Mouse (Mus musculus): Measurements from ENCODE around the gene Tspan12.

The Tspan12 gene

DNA sequence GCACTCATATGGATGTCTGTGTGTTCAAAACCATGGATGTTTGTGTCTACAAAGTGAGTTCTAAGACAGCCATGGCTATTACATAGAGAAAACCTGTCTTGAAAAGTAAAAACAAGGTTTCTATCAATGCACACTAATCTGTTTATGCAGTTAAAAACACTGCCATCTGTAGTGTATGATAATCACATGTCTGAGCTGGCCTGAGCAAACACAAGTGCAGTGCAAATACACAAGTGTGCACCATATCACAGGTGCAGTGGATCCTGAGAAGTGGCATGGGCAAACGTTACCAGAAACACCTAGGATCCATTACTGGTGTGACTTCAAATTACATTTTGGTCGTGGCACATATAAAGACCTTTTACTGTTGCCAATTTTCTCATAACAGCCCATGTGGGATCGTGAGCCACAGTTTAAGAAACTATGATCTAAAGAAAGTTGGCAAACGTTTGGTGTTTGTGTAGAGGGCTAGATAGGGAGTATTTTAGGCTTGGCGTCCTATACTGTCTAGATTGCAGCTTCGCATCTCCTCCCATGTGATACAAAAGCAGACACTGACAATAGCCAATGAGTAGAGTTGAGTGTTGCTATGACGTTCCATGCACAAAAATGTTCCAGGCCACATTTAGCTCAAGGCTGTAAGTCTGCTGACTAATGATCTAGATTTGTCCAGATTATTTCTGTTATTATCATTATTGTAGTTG, 78.0 kb downstream of the Tspan12 start:
- peak; percentile 74; the same call in 1 of the 2 replicates for ATAC-seq (ENCODE audit: low TSS enrichment)

DNA sequence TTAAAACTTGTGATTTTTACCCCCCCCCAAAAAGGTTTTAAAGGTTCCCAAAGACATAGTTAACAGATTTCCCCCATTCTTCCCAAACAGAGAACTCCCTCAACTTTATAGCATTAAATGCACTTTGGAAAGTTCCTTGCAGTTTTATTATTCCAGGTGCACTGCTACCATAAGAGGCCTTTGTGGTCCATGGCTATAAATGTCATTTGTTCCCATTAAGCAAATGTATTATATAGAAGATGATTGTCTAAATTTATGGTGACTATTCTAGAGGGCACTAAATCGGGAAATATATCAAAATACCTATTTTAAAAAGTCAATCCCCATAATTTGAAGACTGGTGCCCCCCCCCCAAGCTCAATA, 82.9 kb downstream of the Tspan12 start:
- no peak for ATAC-seq (ENCODE audit: low TSS enrichment)

DNA sequence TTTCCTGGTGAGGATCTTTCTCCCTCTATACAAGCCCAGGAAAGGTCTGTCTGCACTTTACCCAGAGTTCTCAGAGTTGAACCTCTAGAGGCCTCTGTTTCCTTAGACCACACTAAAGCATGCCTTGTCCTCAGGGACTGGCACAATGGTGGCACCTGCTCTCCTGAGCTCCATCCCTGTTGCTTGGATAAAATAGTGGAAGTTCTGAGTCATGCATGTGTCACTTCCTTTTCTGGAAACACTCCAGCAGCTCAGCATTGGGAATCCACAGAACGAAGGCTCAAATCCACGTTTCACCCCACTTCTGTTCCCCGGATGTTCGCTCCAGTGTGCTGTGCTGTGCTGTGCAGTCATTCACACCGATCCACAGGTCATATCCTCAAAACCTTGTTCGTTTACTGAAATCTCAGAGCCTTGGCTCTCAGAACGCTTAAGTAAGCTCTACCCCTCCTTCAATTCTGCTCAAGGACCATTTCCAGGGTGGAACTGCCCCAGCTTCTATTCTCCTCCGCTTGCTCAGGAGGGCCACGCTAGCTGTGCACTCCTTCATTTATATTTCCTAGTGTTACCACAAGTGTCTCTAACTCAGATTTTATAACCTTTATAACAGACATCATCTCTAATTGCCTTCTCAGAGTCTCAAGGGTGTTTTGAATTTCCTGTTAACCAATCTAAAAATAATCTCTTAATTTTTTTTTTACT, 83.4 kb downstream of the Tspan12 start:
- ATAC-seq (ENCODE audit: low TSS enrichment), result peak; percentile 34; the same call in 1 of the 2 replicates

DNA sequence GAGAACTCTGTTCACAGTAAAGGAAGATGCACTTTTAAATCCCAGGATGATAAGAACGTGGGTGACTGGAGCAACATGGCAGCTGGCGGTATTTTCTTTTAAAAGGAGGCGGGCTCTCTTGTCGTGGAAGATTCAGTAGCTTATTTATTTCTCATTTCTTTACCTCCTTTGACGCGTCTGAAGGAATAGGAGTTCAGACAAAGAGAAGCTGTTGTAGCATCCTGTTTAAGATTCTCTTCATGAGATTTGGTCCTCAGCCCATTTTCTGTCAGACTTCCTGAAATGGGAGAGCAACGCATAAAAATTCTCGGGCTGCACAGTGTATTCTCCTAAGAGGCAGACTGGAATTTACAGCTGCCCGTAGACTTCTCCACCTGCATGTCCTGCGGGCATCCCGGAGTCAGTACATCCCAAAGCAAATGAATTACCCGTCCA, 84.5 kb downstream of the Tspan12 start:
- ATAC-seq (ENCODE audit: low TSS enrichment), result peak; percentile 27; the same call in 1 of the 2 replicates

DNA sequence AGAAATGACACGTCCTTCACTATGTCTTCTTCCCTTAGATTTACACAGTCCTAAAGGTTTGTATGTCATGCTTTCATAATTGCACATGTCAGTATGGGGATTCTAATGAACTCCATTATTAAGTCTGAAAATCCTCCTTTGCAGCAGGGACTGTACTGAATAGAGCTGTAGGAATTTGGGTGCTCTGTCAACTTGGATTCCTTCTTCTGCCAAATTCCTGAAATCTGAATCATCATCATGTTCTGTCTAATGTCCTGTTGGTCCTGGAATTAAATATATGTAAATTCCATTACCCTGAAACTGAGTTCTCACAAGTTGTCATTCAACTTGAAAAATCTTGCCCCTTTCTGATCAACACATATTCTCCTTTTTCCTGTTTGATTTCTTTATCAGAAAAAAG, 104.8 kb downstream of the Tspan12 start:
- ATAC-seq (ENCODE audit: low TSS enrichment), result no peak

DNA sequence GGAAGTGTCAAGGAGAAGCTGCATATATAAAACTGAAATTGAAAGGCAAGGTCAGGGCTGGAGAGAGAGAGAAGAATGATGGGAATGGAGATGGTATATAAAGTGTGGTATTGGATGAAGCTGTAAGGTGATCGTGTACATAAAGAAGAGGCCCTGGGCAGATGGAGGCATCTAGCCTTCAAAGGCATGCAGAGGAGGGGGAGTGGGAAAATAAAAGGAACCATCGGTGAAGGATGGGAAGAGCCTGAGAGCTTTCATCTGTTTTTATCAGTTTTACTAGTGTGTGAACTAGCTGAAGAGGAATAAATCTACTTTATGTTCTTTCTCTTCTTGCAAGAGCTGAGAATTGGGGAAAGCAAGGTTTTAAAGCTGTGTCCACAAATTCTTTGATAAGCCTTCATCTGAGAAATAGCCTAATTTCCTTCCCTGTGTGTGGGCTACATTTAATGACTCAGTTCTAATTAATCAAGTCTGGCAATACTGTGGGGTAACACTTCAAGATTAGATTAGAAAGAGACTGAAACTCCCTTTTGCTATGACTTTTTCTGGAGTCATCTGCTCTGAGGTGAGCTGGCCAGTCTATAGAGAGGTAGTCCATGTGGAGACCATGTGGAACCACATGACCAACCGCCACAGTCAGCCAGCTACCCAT, 107.6 kb downstream of the Tspan12 start:
- ATAC-seq (ENCODE audit: low TSS enrichment), result no peak

DNA sequence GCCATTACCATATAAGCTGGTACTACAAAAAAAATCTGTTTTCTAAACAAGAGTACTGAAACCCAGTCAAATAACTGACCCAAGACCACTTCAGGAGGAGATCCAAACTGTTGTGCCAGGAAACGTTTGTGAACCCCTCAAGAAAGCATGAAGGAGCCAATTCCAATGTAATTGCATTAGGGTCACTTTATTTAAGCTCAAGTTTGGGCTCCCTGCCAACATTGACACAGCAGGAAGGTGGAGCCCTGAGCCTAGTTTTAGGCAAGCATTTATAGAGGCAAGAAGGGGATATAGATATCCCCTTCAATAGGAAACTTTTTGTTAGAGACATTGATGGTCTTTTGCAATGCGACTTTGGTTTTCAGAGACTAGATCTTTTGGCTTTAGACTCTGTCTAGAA, 111.7 kb downstream of the Tspan12 start:
- ATAC-seq (ENCODE audit: low TSS enrichment), result no peak

DNA sequence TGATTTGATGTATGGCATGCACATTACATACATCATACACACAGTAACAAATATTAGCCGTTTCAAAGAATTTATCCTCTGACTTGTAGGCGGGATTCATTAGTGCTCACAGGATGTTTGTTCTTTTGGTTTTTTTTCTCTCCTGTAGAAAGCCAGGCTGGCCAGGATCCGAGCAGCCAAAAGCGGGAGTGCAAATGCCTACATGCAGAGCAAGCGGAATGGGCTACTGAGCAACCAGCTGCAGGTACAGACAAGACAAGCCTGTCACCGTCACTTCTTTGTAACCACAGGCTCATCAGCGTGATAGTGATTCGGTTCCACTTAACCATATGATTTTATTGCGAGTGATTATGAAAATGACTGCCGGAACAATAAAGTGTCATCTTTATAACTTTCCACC, 130.1 kb downstream of the Tspan12 start:
- ATAC-seq (ENCODE audit: low TSS enrichment), result no peak
